Mouse (Mus musculus) midbrain, embryonic 12.5 days (tissue): ENCODE measurements at regions not wholly inside any gene's neighbourhood (a gene's known extent, or its start where the extent isn't known, plus 50 kb on each side); places are given as distances from the start of the nearest gene placed in this dataset.

Experiments
- ATAC-seq: fragments of 200-750 bp; cut with Nextera tagmentation; 2 replicates; pipeline ENCODE4 v1.8.0; 2017; ENCODE audit warnings: low read depth, moderate TSS enrichment, moderate library complexity; ENCODE audit not compliant: low FRiP score
- H3K27ac ChIP-seq: fragments of 300-500 bp; sonication (generic); replicated peaks from 2 replicates; pipeline ENCODE4 v1.5.1; 2016; ENCODE audit warnings: mild to moderate bottlenecking
- H3K27me3 ChIP-seq: fragments of 300-500 bp; sonication (generic); 2 replicates; pipeline ENCODE4 v1.6.1; 2016; ENCODE audit warnings: mild to moderate bottlenecking
- H3K36me3 ChIP-seq: fragments of 300-500 bp; sonication (generic); 2 replicates; pipeline ENCODE4 v1.6.1; 2016
- H3K4me1 ChIP-seq: fragments of 300-500 bp; sonication (generic); 2 replicates; pipeline ENCODE4 v1.6.1; 2016
- H3K4me2 ChIP-seq: fragments of 300-500 bp; sonication (generic); replicated peaks from 2 replicates; pipeline ENCODE4 v1.6.1; 2016; ENCODE audit warnings: mild to moderate bottlenecking, moderate library complexity
- H3K4me3 ChIP-seq: fragments of 300-500 bp; sonication (generic); 2 replicates; pipeline ENCODE4 v1.5.1; 2016; ENCODE audit warnings: mild to moderate bottlenecking
- H3K9ac ChIP-seq: fragments of 300-500 bp; sonication (generic); replicated peaks from 2 replicates; pipeline ENCODE4 v1.6.1; 2016; ENCODE audit warnings: mild to moderate bottlenecking, moderate library complexity
- H3K9me3 ChIP-seq: fragments of 300-500 bp; sonication (generic); 2 replicates; pipeline ENCODE4 v1.6.1; 2016; ENCODE audit warnings: mild to moderate bottlenecking
- WGBS: fragments of 180-500 bp; shearing (Covaris S2); methylation state at CpG from one replicate; pipeline ENCODE4 v1.1.7; 2016; 5-methylcytosine and 5-hydroxymethylcytosine counted together

- H3K4me3 ChIP-seq, result no peak overlapping the region
- no peaks in the 10 kb centered on the region for H3K27me3 ChIP-seq
- no peak overlapping the region for H3K9ac ChIP-seq
- H3K4me1 ChIP-seq, result no peaks in the 10 kb centered on the region
- H3K4me2 ChIP-seq, result no peak overlapping the region
- 82% methylated on average over 7 of the region's 7 CpGs for WGBS
- H3K27ac ChIP-seq, result no peak overlapping the region
- no peak for ATAC-seq
- no peaks in the 10 kb centered on the region for H3K9me3 ChIP-seq
- H3K36me3 ChIP-seq, result no peaks in the 10 kb centered on the region
Measured at GRCm38 (mm10) chr11:34888374-34889136, 55.1 kb upstream of the Spdl1 start.

GRCm38 (mm10) chr11:34887587-34887986 lies 54.1 kb upstream of the Spdl1 start:
- 83% methylated on average over 3 of the region's 3 CpGs for WGBS
- Histone ChIP-seq H3K4me2 (no peak overlapping the region), H3K9me3 (no peaks in the 10 kb centered on the region), H3K4me1 (no peaks in the 10 kb centered on the region), H3K4me3 (no peak overlapping the region), H3K9ac (no peak overlapping the region), H3K27ac (no peak overlapping the region), H3K27me3 (no peaks in the 10 kb centered on the region), H3K36me3 (no peaks in the 10 kb centered on the region)
- ATAC-seq, result no peak
